Mouse (Mus musculus): ENCODE data around the gene Olfr417. TPM values are rescaled to one million over a fixed set of nuclear protein-coding genes. Genes with fewer than 3 reads are reported as not detected.
"Not testable (repeated sequence)": the region's sequence is repeated elsewhere in the genome, so short reads cannot be mapped to it uniquely, and the experiment has no call there.

Olfr417 gene
- not detected in 2 replicates for polyA plus RNA-seq (2015; fragmentation: Nextera tagmentation; extraction: Ambion mirVana)

GRCm38 (mm10) chr1:174364882-174365451, at the start of gene Olfr417:
Olfr417 (plus strand) TSS chr1:174365122.
- no peaks in the 10 kb centered on the region for H3K9me3 ChIP-seq (ENCODE audit: low read length)
- ATAC-seq: no peak
- 36% methylated on average over 2 of the region's 2 CpGs for WGBS (ENCODE audit: insufficient replicate concordance)

GRCm38 (mm10) chr1:174317308-174317707, 47.6 kb upstream of the Olfr417 start:
- Histone ChIP-seq H3K9me3 (ENCODE audit: low read length) (no peaks in the 10 kb centered on the region), H3K9ac (replicated peaks) (no peak overlapping the region), H3K36me3 (replicated peaks; ENCODE audit: insufficient read depth, low read length) (no peaks in the 10 kb centered on the region), H3K27me3 (ENCODE audit: insufficient read depth, low read length) (no peaks in the 10 kb centered on the region), H3K27ac (ENCODE audit: low read depth) (no peak overlapping the region), H3K4me1 (ENCODE audit: insufficient read depth) (no peaks in the 10 kb centered on the region), H3K4me2 (ENCODE audit: low read depth, low read length) (no peak overlapping the region), H3K4me3 (ENCODE audit: low read depth, low read length) (no peak overlapping the region)
- TF ChIP-seq EP300 (IDR thresholded peaks at IDR 0.05; ENCODE audit: low read depth): no peak
- DNase-seq (no peak), ATAC-seq (no peak)
- WGBS (ENCODE audit: insufficient replicate concordance): 51% methylated on average over 2 of the region's 2 CpGs

More at GRCm38 (mm10) chr1:174364882-174365451, at the start of gene Olfr417:
- DNase-seq: no peak
- Histone ChIP-seq H3K4me2 (ENCODE audit: low read depth, low read length) (no peak within 1 kb of the TSS), H3K9ac (replicated peaks) (no peak within 1 kb of the TSS), H3K4me3 (ENCODE audit: low read depth, low read length) (no peak within 1 kb of the TSS), H3K4me1 (ENCODE audit: insufficient read depth) (no peaks in the 10 kb centered on the region), H3K27me3 (ENCODE audit: insufficient read depth, low read length) (no peaks in the 10 kb centered on the region), H3K27ac (ENCODE audit: low read depth) (no peak within 1 kb of the TSS), H3K36me3 (replicated peaks; ENCODE audit: insufficient read depth, low read length) (no peaks in the 10 kb centered on the region)
- TF ChIP-seq CTCF (IDR thresholded peaks at IDR 0.05; ENCODE audit: low read depth) (no peak), EP300 (IDR thresholded peaks at IDR 0.05; ENCODE audit: low read depth) (peak; percentile 63; the same call in 1 of the 2 replicates)

GRCm38 (mm10) chr1:174330218-174330617, 34.7 kb upstream of the Olfr417 start, which contains the start of gene Mptx1:
Mptx1 (plus strand) TSS chr1:174330518.
- DNase-seq: no peak
- no peak within 1 kb of the TSS for H3K4me2 ChIP-seq (ENCODE audit: low read depth, low read length)
- no peaks in the 10 kb centered on the region for H3K27me3 ChIP-seq (ENCODE audit: insufficient read depth, low read length)
- H3K4me1 ChIP-seq (ENCODE audit: insufficient read depth): no peaks in the 10 kb centered on the region
- H3K27ac ChIP-seq (ENCODE audit: low read depth): no peak within 1 kb of the TSS
- no peaks in the 10 kb centered on the region for H3K9me3 ChIP-seq (ENCODE audit: low read length)
- H3K4me3 ChIP-seq (ENCODE audit: low read depth, low read length): no peak within 1 kb of the TSS
- H3K9ac ChIP-seq (replicated peaks): no peak within 1 kb of the TSS
- no peak for TF ChIP-seq EP300 (IDR thresholded peaks at IDR 0.05; ENCODE audit: low read depth)
- no peak for TF ChIP-seq CTCF (IDR thresholded peaks at IDR 0.05; ENCODE audit: low read depth)
- ATAC-seq: no peak
- no peaks in the 10 kb centered on the region for H3K36me3 ChIP-seq (replicated peaks; ENCODE audit: insufficient read depth, low read length)

GRCm38 (mm10) chr1:174353636-174354035, 11.3 kb upstream of the Olfr417 start:
- WGBS (ENCODE audit: insufficient replicate concordance): 23% methylated on average over 1 of the region's 1 CpGs

GRCm38 (mm10) chr1:174354640-174355039, 10.3 kb upstream of the Olfr417 start:
- DNase-seq: no peak
- H3K9me3 ChIP-seq (ENCODE audit: low read length): no peaks in the 10 kb centered on the region
- no peak overlapping the region for H3K4me2 ChIP-seq (ENCODE audit: low read depth, low read length)
- H3K27me3 ChIP-seq (ENCODE audit: insufficient read depth, low read length): no peaks in the 10 kb centered on the region
- TF ChIP-seq EP300 (IDR thresholded peaks at IDR 0.05; ENCODE audit: low read depth) (no peak), CTCF (IDR thresholded peaks at IDR 0.05; ENCODE audit: low read depth) (no peak)
- no peaks in the 10 kb centered on the region for H3K36me3 ChIP-seq (replicated peaks; ENCODE audit: insufficient read depth, low read length)
- no peak for ATAC-seq
- WGBS (ENCODE audit: insufficient replicate concordance): 36% methylated on average over 5 of the region's 5 CpGs
- no peaks in the 10 kb centered on the region for H3K4me1 ChIP-seq (ENCODE audit: insufficient read depth)
- H3K9ac ChIP-seq (replicated peaks): no peak overlapping the region
- no peak overlapping the region for H3K4me3 ChIP-seq (ENCODE audit: low read depth, low read length)
- H3K27ac ChIP-seq (ENCODE audit: low read depth): no peak overlapping the region

More at GRCm38 (mm10) chr1:174353636-174354035, 11.3 kb upstream of the Olfr417 start:
- not testable (repeated sequence) for H3K27ac ChIP-seq (ENCODE audit: low read depth); H3K9me3 ChIP-seq (ENCODE audit: low read length); H3K36me3 ChIP-seq (replicated peaks; ENCODE audit: insufficient read depth, low read length); ATAC-seq; H3K27me3 ChIP-seq (ENCODE audit: insufficient read depth, low read length); H3K4me3 ChIP-seq (ENCODE audit: low read depth, low read length); H3K9ac ChIP-seq (replicated peaks); H3K4me2 ChIP-seq (ENCODE audit: low read depth, low read length); H3K4me1 ChIP-seq (ENCODE audit: insufficient read depth); DNase-seq

GRCm38 (mm10) chr1:174373799-174374198, 8.9 kb downstream of the Olfr417 start:
- H3K4me3 ChIP-seq (ENCODE audit: low read depth, low read length): no peak overlapping the region
- no peaks in the 10 kb centered on the region for H3K4me1 ChIP-seq (ENCODE audit: insufficient read depth)
- H3K9me3 ChIP-seq (ENCODE audit: low read length): no peaks in the 10 kb centered on the region
- no peak overlapping the region for H3K9ac ChIP-seq (replicated peaks)
- WGBS (ENCODE audit: insufficient replicate concordance): 74% methylated on average over 3 of the region's 3 CpGs
- ATAC-seq: no peak
- TF ChIP-seq CTCF (IDR thresholded peaks at IDR 0.05; ENCODE audit: low read depth): no peak
- H3K27me3 ChIP-seq (ENCODE audit: insufficient read depth, low read length): no peaks in the 10 kb centered on the region
- H3K4me2 ChIP-seq (ENCODE audit: low read depth, low read length): no peak overlapping the region
- no peak overlapping the region for H3K27ac ChIP-seq (ENCODE audit: low read depth)
- no peaks in the 10 kb centered on the region for H3K36me3 ChIP-seq (replicated peaks; ENCODE audit: insufficient read depth, low read length)
- DNase-seq: no peak

- WGBS (ENCODE audit: insufficient replicate concordance): 90% methylated on average over 2 of the region's 2 CpGs
- H3K4me3 ChIP-seq (ENCODE audit: low read depth, low read length): no peak within 1 kb of the TSS
- H3K36me3 ChIP-seq (replicated peaks; ENCODE audit: insufficient read depth, low read length): no peaks in the 10 kb centered on the region
- no peak within 1 kb of the TSS for H3K27ac ChIP-seq (ENCODE audit: low read depth)
- no peak within 1 kb of the TSS for H3K4me2 ChIP-seq (ENCODE audit: low read depth, low read length)
- no peaks in the 10 kb centered on the region for H3K4me1 ChIP-seq (ENCODE audit: insufficient read depth)
- TF ChIP-seq EP300 (IDR thresholded peaks at IDR 0.05; ENCODE audit: low read depth): no peak
- no peak for TF ChIP-seq CTCF (IDR thresholded peaks at IDR 0.05; ENCODE audit: low read depth)
- no peak within 1 kb of the TSS for H3K9ac ChIP-seq (replicated peaks)
- H3K9me3 ChIP-seq (ENCODE audit: low read length): no peaks in the 10 kb centered on the region
- no peak for ATAC-seq
- no peak for DNase-seq
- no peaks in the 10 kb centered on the region for H3K27me3 ChIP-seq (ENCODE audit: insufficient read depth, low read length)
These were observed 25.8 kb downstream of the Olfr417 start, which contains the start of gene Olfr248 for GRCm38 (mm10) chr1:174390746-174391145. Olfr248 (plus strand) TSS chr1:174391046.

Data from liver, postnatal 0 days (tissue).